Mouse (Mus musculus): Measurements from ENCODE around the gene Dyrk1a.

The Dyrk1a gene

GRCm38 (mm10) chr16:94559282-94559681 is 10.5 kb upstream of the Dyrk1a start:
- no peak for DNase-seq (ENCODE audit: low read depth, low spot score)

DNA sequence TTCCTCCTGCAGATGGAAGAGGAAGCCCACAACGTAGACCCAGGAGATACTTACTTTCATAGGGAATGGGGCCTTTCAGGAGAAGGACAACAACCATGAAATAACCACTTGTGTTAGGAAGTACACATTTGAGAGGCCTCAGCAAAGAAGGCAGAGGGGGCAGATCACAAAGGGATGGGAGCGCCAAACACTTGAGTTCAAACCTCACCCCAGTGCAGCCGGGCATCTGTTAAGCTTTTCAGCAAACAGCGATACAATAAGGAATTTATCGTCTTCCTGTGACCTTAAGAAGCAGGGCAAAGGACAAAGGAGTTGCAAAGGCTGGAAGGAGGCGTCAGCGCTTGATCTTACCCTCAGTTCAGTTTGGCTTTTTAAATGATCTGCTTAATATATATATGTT is 10.0 kb upstream of the Dyrk1a start:
- no peak for DNase-seq (ENCODE audit: low read depth, low spot score)

GRCm38 (mm10) chr16:94560618-94561017 is 9.2 kb upstream of the Dyrk1a start:
- no peak for DNase-seq (ENCODE audit: low read depth, low spot score)

GRCm38 (mm10) chr16:94566124-94566523 is 3.7 kb upstream of the Dyrk1a start:
- DNase-seq (ENCODE audit: low read depth, low spot score) = no peak

- DNase-seq (ENCODE audit: low read depth, low spot score) = no peak
Measured at GRCm38 (mm10) chr16:94566834-94567585, 2.8 kb upstream of the Dyrk1a start.

- DNase-seq (ENCODE audit: low read depth, low spot score) = no peak
Measured at GRCm38 (mm10) chr16:94567751-94568150, 2.1 kb upstream of the Dyrk1a start.

GRCm38 (mm10) chr16:94568335-94569228 is 1.2 kb upstream of the Dyrk1a start:
- DNase-seq (ENCODE audit: low read depth, low spot score) = peak; percentile 89

- peak; percentile 63 for DNase-seq (ENCODE audit: low read depth, low spot score)
Measured at GRCm38 (mm10) chr16:94570361-94571041, 691 bp downstream of the Dyrk1a start.

DNA sequence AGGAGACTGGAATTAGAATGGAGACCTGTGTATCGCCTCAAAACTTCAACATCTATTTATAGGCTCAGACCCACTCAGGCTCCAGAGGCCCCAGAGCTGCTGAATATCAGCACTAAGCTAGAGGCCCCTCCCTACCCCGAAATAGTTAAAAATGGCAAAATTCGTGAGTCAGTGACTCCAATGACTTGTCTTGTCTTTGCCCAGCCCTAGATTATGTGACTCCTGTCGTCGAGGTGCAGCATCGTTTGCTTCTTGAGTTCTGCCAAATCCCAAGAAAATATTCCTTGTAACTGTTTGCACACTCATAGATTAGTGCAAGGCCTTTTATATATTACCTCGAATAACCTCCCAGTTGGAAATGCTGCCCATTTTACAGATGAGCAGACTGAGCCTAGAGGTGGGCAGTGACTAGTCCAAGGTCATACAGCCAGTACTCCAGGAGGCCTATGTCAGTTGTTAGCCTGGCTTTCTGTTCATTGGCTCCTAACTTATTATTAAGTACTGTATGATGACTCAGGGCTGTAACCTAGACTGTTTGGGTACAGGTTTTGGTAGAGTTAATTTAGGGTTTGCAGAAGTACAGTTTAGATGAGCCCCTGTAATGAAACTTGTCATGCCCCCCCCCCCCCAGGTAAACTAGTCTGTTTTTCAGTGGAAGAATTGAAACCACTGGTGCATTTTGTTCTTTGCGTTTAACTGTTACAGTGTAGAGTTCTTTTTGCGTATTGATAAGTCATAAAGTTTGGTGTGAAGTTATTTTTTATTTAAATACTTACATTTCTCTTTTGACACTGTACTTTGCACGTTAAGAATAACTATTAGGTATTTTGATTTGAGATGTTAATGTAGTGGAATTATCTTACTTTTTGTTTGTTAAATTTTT is 1.5 kb downstream of the Dyrk1a start:
- DNase-seq (ENCODE audit: low read depth, low spot score) = no peak

- no peak for DNase-seq (ENCODE audit: low read depth, low spot score)
Measured at GRCm38 (mm10) chr16:94572422-94572821, 2.6 kb downstream of the Dyrk1a start.

DNA sequence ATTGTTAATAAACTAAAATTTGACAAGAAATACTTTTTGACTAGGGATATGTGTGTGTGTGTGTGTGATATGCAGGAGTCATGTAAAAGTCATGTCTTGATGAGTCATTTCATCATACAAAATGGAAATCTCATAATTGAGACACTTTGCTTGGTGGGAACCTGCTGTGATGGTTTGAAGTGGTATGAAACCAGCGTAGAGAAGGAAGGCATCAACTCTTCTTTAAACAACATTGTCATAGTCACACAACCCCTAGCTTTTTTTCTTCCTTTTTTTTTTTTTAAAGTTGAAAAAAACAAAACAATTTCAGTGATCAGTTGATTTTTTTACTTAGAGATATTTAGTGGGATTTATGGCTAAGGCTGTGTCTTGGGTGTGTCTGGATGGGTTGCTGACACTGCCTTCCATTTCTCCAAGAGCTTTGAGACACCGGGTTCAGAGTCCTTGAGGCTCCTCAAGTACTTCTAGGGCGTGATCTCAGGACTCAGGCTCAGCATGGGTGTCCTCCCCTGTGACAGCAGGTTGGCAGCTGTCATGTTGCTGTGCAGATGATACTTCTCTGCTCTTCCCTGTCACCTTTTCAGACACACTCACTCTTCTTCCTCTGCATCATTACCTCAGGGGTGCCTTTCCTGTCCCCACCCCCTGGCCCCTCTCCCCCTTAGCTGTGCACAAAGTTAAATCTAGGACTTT is 4.4 kb downstream of the Dyrk1a start:
- no peak for DNase-seq (ENCODE audit: low read depth, low spot score)

- no peak for DNase-seq (ENCODE audit: low read depth, low spot score)
Measured at GRCm38 (mm10) chr16:94574718-94575094, 4.9 kb downstream of the Dyrk1a start.

DNA sequence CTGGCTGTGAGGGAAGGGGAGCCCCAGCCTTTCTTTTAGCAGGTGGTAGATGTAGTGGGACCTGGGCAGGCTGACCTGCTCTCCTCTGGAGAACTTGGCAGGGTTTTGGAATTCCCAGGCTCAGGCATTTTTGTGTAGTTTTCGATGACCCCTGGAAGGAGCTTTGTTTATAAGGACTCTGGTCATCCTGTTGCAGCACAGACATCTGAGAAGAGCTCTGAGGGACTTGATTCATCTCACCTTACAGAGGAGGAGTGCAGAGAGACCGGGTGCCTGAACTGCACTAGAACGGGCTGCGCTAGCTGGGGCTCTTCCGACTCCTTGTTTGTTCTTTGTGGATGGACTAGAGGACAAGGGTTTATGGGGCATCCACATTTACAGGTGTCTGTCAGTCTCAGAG is 5.9 kb downstream of the Dyrk1a start:
- no peak for DNase-seq (ENCODE audit: low read depth, low spot score)

GRCm38 (mm10) chr16:94579348-94579747 is 9.5 kb downstream of the Dyrk1a start:
- no peak for DNase-seq (ENCODE audit: low read depth, low spot score)

DNA sequence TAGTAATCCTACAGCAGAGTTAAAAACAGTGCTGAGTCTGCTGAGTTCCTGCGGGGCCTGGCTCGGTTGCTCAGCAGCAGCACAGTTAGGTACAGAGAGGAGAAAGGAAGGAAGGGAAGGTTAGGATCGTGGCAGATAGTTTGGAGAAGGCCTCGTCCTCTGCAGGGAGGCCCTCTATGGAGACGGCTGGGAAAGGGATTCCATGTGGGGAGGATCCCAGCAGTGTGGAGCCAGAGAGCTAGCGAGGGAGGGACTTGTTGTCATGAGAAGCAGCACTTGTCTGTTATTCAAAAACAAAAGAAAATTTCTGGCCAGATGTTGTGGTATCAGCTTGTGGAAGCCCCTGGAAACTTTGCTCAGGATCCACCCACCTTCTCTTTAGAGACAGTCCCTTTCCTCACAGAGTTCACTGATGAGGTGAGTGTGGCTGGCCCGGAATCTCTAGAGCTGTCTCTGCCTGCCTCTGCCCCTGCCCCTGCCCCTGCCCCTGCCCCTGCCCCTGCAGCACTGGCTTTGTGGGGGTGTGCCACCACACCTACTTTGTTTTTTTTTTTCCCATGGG is 11.1 kb downstream of the Dyrk1a start:
- no peak for DNase-seq (ENCODE audit: low read depth, low spot score)

DNA sequence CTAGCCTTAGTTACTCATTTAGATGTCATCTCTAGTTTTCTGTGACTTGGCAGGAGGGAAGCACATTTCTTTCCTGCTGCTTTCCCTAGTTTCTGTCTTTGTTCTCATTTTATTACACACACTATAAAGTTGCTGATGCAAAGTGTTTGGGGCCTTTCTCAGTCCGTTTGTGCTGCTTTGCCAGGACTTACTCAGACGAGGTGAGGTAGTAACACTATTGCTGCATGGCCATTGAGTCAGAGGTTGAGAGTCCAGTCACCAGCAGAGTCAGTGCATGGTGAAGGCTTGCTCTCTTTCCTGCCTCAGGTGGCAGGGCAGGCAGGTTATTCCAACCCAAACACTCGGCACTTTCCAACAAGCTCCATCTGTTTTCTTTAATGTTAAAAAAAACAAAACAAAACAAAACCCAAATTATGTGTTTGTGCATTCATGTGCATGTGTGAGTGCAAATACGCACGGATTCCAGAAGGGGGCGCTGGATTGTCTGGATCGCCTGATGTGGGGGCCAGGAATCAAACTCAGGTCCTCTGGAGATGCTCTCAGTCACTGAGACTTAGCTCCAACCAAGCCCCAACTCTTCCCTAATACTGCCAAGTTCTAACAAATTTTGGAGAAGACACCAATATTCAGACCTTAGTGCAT is 16.7 kb downstream of the Dyrk1a start:
- DNase-seq (ENCODE audit: low read depth, low spot score) = no peak

DNA sequence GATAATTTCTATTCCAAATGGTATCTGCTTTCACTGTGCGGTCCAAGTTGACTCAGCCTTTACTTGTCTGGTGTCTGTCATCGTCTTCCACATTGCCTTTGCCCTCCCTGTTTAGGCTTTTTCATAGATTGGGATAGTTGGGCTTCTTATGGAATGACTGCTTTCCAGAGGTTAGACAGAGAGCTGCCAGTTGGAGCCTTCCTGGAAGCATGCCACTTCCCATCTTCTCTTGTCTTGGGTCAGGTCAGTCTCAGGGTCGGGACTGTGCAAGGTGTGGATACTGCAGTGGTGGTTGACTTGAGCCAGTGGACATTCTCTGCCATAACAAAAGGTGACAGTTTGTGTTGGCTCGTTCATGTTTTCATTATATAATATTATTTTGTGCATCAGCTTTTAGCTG is 17.7 kb downstream of the Dyrk1a start:
- DNase-seq (ENCODE audit: low read depth, low spot score) = no peak

DNA sequence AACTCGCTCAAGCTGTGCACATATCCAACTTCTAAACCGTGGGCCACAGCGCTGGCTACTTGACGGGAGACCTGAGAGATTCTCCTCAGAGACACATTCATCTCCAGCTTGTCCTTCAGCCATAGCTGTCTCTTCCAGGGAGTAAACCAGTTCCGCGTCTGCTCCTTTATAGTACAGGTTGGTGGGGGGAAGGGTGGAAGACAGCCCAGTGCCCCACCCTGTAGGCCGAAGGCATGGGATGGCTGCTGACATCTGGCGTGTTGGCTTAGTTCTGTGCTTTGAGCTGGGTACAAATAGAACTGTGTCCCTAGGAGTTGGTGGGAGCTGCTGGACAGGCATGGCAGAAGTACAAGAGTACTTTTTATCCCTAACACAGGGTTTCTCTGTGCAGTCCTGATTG is 18.4 kb downstream of the Dyrk1a start:
- DNase-seq (ENCODE audit: low read depth, low spot score) = peak; percentile 79

DNA sequence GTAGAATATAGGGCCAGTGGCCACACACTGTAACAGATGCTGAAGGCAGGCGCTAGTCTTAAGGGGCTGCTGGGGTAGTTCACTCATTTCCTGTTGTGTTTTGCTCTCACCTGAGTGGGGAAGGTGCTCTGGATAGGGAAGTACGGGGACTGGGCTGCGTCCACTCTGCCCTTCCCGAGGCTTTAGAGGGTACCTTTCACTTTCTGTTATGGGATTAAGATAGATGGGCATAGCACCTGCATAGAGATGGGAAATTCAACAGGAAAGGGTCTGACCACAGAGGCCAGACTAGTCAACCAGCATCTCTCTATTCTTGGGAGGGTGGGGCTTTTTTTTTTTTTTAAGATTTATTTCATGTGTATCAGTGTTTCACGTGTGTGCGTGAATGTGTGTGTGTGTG is 19.2 kb downstream of the Dyrk1a start:
- DNase-seq (ENCODE audit: low read depth, low spot score) = no peak

GRCm38 (mm10) chr16:94589648-94590047 is 19.8 kb downstream of the Dyrk1a start:
- peak; percentile 43 for DNase-seq (ENCODE audit: low read depth, low spot score)
